Mouse (Mus musculus) gonadal fat pad, adult 2 months (tissue): ENCODE data around the gene Aqp5. TPM values are rescaled to one million over a fixed set of nuclear protein-coding genes. Genes with fewer than 3 reads are reported as not detected.

Experiments used
- DNase-seq: peaks from one replicate; pipeline ENCODE4 v3.0.0-alpha.2; 2012; ENCODE audit warnings: low read depth
- polyA plus RNA-seq: library from polyadenylated mRNA; depleted of rRNA; stranded (reverse); fragments of >200 nt; gene quantifications from 2 replicates; pipeline ENCODE4 v1.2.3, GENCODE M21; 2012; rRNA removed

Gene Aqp5
- polyA plus RNA-seq, 1 experiment = 3.3 TPM

- no peak for DNase-seq
Measured at GRCm38 (mm10) chr15:99637405-99638123, 47.0 kb downstream of the Aqp5 start.

DNA sequence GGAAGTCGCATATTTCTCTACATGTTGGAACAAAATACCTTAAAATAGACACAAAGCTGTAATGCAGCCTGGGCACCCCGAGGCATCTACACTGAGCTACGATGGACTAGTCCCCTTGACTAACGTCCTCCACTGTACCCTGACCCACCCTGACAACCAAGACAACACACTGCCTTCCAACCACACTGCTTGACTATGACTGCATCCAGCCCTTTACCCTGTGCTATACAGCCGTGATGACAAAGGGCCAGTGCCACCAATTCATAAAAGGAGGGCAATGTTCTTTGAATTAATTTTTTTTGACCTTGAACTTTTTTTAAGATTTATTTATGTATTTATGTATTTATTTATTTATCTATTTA, 47.5 kb downstream of the Aqp5 start:
- no peak for DNase-seq

DNA sequence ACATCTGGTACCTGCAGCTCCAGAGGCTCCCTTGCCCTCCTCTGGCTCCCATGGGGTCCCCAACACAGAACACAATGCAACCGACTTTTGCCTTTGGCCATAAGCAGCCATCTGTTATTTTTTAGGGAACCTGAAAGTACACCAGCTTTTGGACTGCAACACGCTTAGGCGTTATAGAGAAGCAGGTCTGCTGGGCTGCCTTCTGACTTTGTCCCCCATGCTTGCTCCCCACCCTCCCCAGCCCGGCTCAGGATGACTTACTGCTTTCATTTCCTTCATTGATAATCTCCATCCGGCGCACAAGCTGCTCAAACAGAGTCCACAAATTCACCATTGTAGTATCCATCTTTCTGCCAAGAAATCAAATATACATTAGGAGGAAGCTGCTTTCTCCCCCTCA, 52.0 kb downstream of the Aqp5 start:
- DNase-seq = no peak

GRCm38 (mm10) chr15:99643832-99644231, 53.2 kb downstream of the Aqp5 start:
- DNase-seq = no peak

Other genes starting within 250 kb of the Aqp5 start
- 30.6 and 31.4 TPM in 2 replicates for gene Fmnl3, start 220.3 kb upstream of the Aqp5 start, polyA plus RNA-seq
- 812 and 823 TPM in 2 replicates for gene Tmbim6, start 197.9 kb upstream of the Aqp5 start, polyA plus RNA-seq
- gene Nckap5l, start 133.0 kb upstream of the Aqp5 start, polyA plus RNA-seq = 5.0 and 5.7 TPM in 2 replicates
- 6.0 and 6.3 TPM in 2 replicates for gene Bcdin3d, start 116.1 kb upstream of the Aqp5 start, polyA plus RNA-seq
- 19.4 and 23.8 TPM in 2 replicates for gene Faim2, start 62.6 kb upstream of the Aqp5 start, polyA plus RNA-seq
- gene Aqp2, start 11.7 kb upstream of the Aqp5 start, polyA plus RNA-seq = 2.4 and 4.4 TPM in 2 replicates
- 6.4 and 9.1 TPM in 2 replicates for gene Aqp6, start 10.6 kb downstream of the Aqp5 start, polyA plus RNA-seq
- gene Racgap1, start 60.9 kb downstream of the Aqp5 start, polyA plus RNA-seq = 4.6 and 5.6 TPM in 2 replicates
- 0.18 and 0.41 TPM in 2 replicates for gene Asic1, start 79.6 kb downstream of the Aqp5 start, polyA plus RNA-seq
- 22.5 and 23.2 TPM in 2 replicates for gene Smarcd1, start 111.3 kb downstream of the Aqp5 start, polyA plus RNA-seq
- not detected in 2 replicates for gene Gm17349, start 114.7 kb downstream of the Aqp5 start, polyA plus RNA-seq
- 345 and 504 TPM in 2 replicates for gene Gpd1, start 126.7 kb downstream of the Aqp5 start, polyA plus RNA-seq
- 226 and 319 TPM in 2 replicates for gene Cox14, start 134.8 kb downstream of the Aqp5 start, polyA plus RNA-seq
- gene Cers5, start 182.1 kb downstream of the Aqp5 start, polyA plus RNA-seq = 53.1 and 59.8 TPM in 2 replicates